Mouse (Mus musculus) heart, adult 2 months (tissue): Measurements from ENCODE around the gene Atf6.

Experiments used
- EP300 ChIP-seq: fragments of 200-500 bp; IDR thresholded peaks from 2 replicates; pipeline ENCODE4 v1.6.1; 2011; ENCODE audit warnings: low read depth, low read length, control low read depth; ENCODE audit not compliant: insufficient read depth
- POLR2A ChIP-seq: fragments of 200-500 bp; IDR thresholded peaks from 2 replicates; pipeline ENCODE4 v1.6.1; 2011; ENCODE audit warnings: mild to moderate bottlenecking, low read depth, low read length, control low read depth; ENCODE audit not compliant: insufficient read depth

DNA sequence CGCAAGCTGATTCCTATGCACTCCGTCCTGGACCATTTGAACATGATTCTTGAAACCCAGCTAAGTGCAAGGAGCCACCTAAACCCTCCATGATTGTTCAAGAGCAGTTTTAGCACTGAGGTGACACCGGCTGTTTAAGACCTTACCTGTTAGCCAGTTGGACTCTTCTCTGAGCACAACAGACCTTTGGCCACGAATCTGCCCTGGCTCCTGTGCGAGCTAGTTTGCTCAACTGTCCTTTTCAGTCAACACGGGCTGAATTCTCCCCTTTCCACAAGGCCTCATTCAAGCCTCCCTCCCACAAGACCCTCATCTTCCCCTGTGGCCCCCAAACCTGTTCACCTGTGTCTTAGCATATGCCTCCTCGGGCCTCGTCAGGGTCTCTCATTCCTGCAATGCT, 170.6 kb downstream of the Atf6 start:
- TF ChIP-seq POLR2A: no peak
- TF ChIP-seq EP300: no peak
